Comparison of ENCODE assay signal across 8 mouse cellular contexts in genomic region chr4:44071741-44072145, GRCm38 (mm10). TPM values are rescaled to one million over a fixed set of nuclear protein-coding genes. Genes with fewer than 3 reads are reported as not detected.
DNase-seq lines count a peak whose midpoint lies in the region; TF ChIP-seq lines count a peak whose summit lies in the region.

No protein-coding gene starts in this region.

- no peaks in the 10 kb centered on the region for H3K27me3 ChIP-seq in embryonic facial prominence, embryonic 10.5 days (replicated peaks; ENCODE audit: low read depth, poor library complexity, severe bottlenecking)

- intact Hi-C loops in left cerebral cortex, adult 2 months (cut with DNase I): loop anchor here (2.0 to 5.0 kb wide), 3 partner anchors 43 to 231 kb away; partner anchors contain the start of gene Melk
- intact Hi-C loops in left cerebral cortex, postnatal 25 days (cut with DNase I): no loop called here

- DNase-seq in left cerebral cortex, adult 2 months (ENCODE audit: extremely low spot score in 1 of 2, low spot score in 2 of 2): no peak
- no peak for DNase-seq in left cerebral cortex, postnatal 25 days (ENCODE audit: low spot score in 2 of 2)
- no peak for DNase-seq in embryonic facial prominence, embryonic 10.5 days (ENCODE audit: low spot score)
- peak; percentile 49 for DNase-seq in induced T-regulatory cell, adult 2 months (ENCODE audit: low read depth)
- DNase-seq in thymus, postnatal 10 days (ENCODE audit: low spot score in 2 of 2): no peak
- no peak for DNase-seq in adrenal gland, postnatal 10 days
- no peak for DNase-seq in layer of hippocampus, adult 9-11 months

- peak overlapping the region; percentile 89 for H3K27ac ChIP-seq in left cerebral cortex, adult 2 months
- H3K27ac ChIP-seq in embryonic facial prominence, embryonic 10.5 days (replicated peaks): 0 out of 2 replicates have a peak overlapping the region, but pooled peaks have one; percentile 86
- peak overlapping the region; percentile 10; the same call in 1 of the 2 replicates for H3K27ac ChIP-seq in macrophage

- peaks cover 25% of the 10 kb centered on the region for H3K4me1 ChIP-seq in embryonic facial prominence, embryonic 10.5 days

- peaks cover 35% of the 10 kb centered on the region; the same call in 1 of the 2 replicates for H3K79me2 ChIP-seq in macrophage (ENCODE audit: inconsistent target)

- TF ChIP-seq CTCF in left cerebral cortex, adult 2 months (IDR thresholded peaks at IDR 0.05): no peak

- no peaks in the 10 kb centered on the region for H3K36me3 ChIP-seq in embryonic facial prominence, embryonic 10.5 days (replicated peaks)
- no peaks in the 10 kb centered on the region for H3K36me3 ChIP-seq in macrophage (ENCODE audit: inconsistent target)

- peak overlapping the region; percentile 75 for H3K4me3 ChIP-seq in left cerebral cortex, adult 2 months
- H3K4me3 ChIP-seq in embryonic facial prominence, embryonic 10.5 days: peak overlapping the region; percentile 84
- H3K4me3 ChIP-seq in macrophage (ENCODE audit: inconsistent target): peak overlapping the region; percentile 72

- 17% methylated on average over 11 of the region's 11 CpGs for WGBS in embryonic facial prominence, embryonic 10.5 days
- under 1% methylated on average over 11 of the region's 11 CpGs for WGBS in macrophage (ENCODE audit: missing documents)

- H3K9me3 ChIP-seq in embryonic facial prominence, embryonic 10.5 days: no peaks in the 10 kb centered on the region

RNA-seq across cellular contexts. Expression of gene Gne, which starts 12.2 kb away (rescaled TPM):
- 10 to 100 TPM; 47.6 to 51.8 TPM for total RNA-seq in left cerebral cortex, adult 2 months (2021)
- total RNA-seq in left cerebral cortex, postnatal 25 days (2021): 10 to 100 TPM; 42.9 to 49.7 TPM
- polyA plus RNA-seq in embryonic facial prominence, embryonic 10.5 days (2016; fragmentation: Nextera tagmentation; extraction: Ambion mirVana): 20.5 and 20.8 TPM in 2 replicates
- total RNA-seq in macrophage (2018; cell fraction: chromatin; rRNA removed): 10 to 100 TPM in 10 of 26 experiments, 1 to 10 TPM in 15, under 1 TPM in 1; 0.51 to 18.4 (median 6.7) TPM
- total RNA-seq in macrophage (2018; cell fraction: cytosol; rRNA removed): 10 to 100 TPM in 16 of 26 experiments, 1 to 10 TPM in 10; 4.3 to 14.1 (median 11.6) TPM
- total RNA-seq in macrophage (2018; cell fraction: nucleus; rRNA removed): 10 to 100 TPM in 7 of 26 experiments, 1 to 10 TPM in 19; 2.4 to 28.5 (median 7.8) TPM
- polyA plus RNA-seq in macrophage (2018): 11.1 to 14.6 TPM (median 13.6 TPM) in 3 replicates
- 10 to 100 TPM; 37.1 to 68.5 TPM for total RNA-seq in adrenal gland, postnatal 10 days (2021)

Comparison
In these comparisons a context has a peak if more than half of its experiments do, and no peak if none do; other contexts are left out.
1. H3K27ac ChIP-seq: peak in every context shown above with its lines; median percentile 89 in left cerebral cortex, adult 2 months; 86 in embryonic facial prominence, embryonic 10.5 days; 10 in macrophage.